Mouse (Mus musculus) adrenal gland, postnatal 25 days (tissue): ENCODE data around the gene Il2ra. TPM values are rescaled to one million over a fixed set of nuclear protein-coding genes. Genes with fewer than 3 reads are reported as not detected.

ENCODE experiments used
- DNase-seq: peaks from one replicate; pipeline ENCODE4 v3.0.0; 2021; ENCODE audit warnings: mixed read lengths
- total RNA-seq: library from RNA; stranded (reverse); gene quantifications from 2 replicates; pipeline ENCODE4 v1.2.3, GENCODE M21; 2021

Gene Il2ra
- total RNA-seq, 1 experiment from 2014 or later: 0.12 TPM

DNA sequence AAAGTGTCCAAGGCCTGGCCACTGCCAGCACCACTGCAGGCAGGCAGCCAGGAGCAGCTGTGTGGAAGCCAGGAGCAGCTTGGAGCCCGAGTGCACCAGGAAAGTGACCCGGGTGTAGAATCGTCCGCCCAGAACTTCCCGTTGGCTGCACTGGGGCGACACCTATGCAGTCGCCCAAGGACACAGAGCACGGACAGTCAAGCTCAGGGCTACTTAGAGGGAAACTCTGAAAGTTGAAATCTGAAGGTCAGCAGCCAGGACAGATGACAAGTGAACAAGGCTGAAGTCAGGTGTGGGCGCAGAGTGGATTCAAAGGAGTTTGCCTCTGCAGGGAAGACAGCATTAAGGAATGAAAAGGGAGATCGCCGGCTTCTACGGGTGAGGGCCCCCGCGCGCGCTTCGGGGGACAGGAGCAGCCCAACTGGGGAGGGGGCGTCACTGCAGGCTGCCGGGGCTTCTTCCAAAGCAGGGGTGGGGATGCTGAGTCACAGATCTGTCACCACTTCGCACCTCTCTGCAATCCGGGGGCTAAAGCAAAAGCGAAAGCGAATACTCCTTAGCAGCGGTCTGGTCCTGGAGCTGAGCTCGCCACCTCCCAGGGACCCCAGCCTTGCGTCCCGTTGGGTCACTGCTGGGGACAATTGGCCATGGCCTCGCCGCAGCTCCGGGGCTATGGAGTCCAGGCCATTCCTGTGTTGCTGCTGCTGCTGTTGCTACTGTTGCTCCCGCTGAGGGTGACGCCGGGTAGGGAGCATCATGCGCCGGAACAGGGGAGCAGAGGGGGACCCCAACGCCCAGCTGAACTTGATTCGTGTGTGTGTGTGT lies 62.8 kb downstream of the Il2ra start, which contains the start of gene Il15ra:
TSS of gene Il15ra (plus strand) at position 90 of the 825 bp plus-strand sequence.
- peak; percentile 79 for DNase-seq

DNA sequence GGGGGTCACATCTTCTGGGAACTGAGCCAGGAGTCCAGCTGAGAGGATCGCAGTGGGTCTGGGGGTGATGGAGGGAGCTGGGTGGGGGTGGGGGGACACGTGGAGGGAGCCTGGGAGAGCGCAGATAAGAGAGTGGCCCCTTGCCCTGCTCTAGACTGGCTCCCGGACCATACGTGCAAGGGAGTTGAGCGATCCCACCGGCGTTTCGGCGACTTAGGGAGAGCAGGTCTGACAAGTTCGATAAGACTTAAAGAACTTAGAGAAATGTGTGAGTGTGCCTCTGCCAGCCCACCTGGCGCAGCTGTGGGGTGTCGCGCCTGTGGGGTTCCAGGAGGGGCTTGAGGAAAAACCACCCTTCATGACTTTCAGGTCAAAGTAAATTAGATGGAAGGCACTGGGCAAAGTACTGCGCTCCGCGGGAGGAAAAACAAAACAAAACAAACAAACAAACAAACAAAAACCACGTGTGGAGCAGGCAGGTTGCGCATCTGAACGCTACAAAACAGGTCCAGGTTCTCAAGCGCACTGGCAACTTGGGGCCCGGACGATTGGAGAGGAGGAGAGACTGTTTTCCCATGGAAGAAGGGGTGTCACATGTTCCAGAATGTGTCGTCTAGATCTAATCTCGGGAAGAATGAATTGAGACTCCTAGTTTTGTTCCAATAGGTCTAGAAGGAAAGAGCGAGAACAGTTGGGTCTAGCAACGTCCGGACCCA lies 63.6 kb downstream of the Il2ra start:
- DNase-seq: peak; percentile 4

DNA sequence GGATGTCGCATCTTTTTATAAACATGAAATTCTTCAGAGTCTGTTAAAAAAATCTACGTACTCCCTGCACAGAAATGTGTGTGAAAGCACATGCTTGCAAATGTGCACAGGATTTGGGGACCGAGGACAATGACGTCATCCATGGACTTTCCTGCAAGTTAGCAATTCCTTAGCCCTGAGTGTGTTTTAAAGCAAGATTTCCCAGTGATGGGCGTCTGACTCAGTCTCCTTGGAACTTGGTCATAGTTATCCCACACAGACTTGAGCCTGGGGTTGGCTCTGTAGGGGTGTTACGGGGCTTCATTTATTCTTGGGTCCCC lies 64.1 kb downstream of the Il2ra start:
- peak; percentile 4 for DNase-seq

DNA sequence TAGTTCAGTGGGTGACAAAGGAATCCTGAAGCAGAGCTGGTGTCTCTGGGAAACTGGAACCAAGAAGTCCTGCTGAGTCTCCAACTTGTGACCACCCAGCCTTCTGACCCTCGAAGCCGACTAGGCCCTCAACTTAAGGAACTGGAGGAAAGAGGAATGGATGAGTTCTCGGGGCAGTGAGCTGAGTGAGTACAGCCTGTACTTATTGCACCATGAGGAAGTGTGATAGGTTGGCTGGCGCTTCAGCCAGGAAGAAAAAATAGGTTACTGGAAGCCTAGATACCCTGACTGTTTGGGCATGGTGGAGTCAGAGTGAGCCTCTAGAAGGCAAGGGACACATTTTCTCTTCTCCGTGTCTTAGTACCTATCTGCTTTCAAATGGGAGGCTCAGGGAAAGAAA lies 65.9 kb downstream of the Il2ra start:
- no peak for DNase-seq

GRCm38 (mm10) chr2:11710101-11710500 lies 67.5 kb downstream of the Il2ra start:
- DNase-seq: peak; percentile 39

DNA sequence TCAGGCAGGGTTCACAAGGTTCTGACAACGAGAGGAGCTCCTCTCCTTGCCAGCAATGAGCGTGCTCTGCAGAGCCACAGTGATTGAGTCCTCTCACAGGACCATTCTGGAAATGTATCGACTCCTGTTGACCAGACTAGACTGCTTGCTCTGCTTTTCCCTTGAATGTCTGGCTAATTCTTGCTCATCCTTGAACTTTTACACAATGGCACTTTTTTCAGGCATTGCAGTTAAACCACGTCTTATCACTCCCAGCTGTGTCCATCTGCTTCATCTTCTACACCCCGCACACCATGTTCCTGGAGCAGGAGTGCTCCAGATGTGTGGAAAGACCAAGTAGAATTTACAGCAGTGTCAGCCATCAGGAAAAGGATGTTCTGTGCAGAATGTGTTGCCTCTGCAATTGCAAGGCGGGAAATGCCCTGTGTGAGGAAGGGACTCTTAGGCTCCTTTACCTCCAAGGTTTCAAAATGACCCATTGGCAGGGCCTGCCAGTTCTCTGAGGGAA lies 69.9 kb downstream of the Il2ra start:
- no peak for DNase-seq

GRCm38 (mm10) chr2:11713021-11713420 lies 70.4 kb downstream of the Il2ra start:
- no peak for DNase-seq

DNA sequence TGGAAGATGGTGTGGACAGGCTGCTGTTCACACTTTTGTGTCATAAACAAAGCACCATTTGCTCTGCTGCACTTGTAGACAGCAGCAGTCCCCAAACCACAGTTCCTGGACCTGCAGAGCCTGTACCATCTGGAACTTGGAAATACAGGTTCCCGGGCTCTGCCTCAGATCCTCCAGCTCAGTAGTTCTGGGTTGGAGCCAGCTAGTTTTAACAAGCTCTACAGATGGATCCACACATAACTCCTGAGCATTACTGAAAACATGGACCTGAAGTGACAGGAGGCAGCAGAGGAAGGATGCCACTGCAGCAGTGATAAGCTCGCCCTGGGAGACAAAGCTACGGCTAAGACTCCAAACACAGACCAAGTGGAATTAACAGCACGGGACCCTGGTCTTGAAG lies 71.9 kb downstream of the Il2ra start:
- no peak for DNase-seq

DNA sequence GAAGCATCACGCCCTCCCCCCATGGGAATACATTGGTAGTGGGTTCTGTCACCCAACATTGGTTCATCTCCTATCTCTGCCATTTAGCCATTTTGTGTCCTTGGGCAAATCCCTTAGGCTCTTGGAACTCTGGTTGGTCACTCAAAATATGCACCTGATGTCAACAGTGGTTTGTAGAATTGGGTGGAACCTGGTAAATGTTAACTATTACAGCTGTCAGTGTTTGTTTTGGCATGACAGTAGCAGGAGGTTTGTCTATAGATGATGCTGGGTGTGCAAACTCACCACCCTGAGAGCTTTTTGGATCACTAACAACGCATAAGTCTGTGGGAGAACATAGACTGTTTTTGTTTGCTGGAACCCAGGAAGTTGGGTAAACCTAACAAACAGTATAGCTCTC lies 76.0 kb downstream of the Il2ra start:
- DNase-seq: no peak

- no peak for DNase-seq
Observed at GRCm38 (mm10) chr2:11722564-11722963, 80.0 kb downstream of the Il2ra start.

DNA sequence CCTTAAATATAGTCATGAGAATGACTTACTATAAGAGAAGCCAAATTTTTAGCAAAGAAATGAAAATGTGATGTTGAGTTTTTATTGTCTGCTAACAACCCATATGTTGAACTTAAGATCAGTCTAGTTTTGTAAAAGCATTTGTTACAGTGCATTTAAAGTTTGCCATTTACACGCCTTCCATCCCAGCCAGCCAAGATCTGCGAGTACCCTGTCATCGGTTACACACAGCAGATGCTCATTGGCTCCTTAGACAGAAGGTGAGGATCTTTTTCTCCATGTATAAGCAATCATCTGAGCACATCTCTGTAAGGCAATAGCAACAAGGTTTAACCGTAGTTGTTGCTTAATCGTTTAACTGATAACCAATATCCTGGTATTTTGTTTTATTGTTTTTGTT lies 85.0 kb downstream of the Il2ra start:
- DNase-seq: no peak

DNA sequence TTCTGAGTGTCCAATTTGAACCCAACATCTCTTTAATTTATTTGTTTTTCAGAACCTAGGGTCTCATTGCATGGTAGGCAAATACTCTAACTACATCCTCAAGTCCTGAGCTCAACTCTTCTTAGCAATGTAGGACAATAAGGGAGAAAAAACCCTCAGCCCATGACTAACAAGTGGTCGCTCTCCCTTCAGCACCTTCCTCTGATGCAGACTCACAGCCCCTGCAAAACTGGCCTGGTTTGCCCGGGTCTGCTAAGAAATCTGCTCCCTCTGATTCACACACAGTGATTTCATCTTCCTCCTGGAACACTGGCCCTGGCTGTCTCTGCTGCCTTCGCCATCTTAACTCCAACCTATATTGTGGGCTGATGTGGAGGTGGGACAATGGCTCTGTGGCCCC lies 86.5 kb downstream of the Il2ra start:
- no peak for DNase-seq

GRCm38 (mm10) chr2:11732978-11733377 lies 90.4 kb downstream of the Il2ra start:
- DNase-seq: no peak

DNA sequence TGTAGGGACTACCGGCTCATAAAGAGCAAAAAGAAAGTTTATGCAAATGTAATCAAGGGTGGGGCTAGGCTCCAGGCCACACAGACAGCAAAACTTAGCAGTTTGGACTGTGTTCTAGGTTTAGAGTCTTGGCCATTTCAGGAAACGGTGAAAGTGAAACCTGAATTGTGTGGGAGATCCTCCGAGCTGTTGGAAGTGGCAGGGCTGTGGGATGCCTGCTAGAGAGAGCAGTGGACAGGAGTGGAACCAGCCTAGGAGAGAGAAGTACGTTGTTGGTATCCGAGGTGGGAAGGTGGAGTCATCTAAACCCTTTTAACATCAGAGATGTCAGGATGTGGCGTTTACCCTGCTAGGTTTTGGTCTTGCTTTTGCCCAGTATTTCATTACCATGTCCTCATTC lies 93.2 kb downstream of the Il2ra start:
- DNase-seq: no peak

DNA sequence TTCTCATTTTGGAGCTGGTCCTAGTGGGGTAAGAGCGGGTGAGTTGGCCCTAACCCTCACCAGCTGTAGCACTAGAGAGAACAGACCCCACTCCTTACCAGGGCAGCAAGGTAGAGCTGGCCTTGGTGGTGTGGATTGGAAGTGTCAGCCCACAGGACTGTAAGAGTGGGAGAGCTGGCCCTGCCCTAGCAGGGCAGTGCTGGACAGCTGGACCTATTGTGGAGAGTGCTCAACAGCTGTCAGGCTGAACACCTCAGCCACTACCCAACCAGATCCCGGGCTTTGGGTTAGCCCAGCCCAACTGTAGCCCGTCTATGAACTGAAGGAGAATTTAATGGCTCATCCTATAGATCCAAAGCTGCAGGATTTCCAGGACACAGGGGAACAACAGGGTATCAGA lies 96.2 kb downstream of the Il2ra start:
- no peak for DNase-seq

GRCm38 (mm10) chr2:11739516-11740051 lies 97.0 kb downstream of the Il2ra start:
- DNase-seq: no peak

Other genes starting within 250 kb of the Il2ra start
- gene Pfkfb3, start 88.7 kb upstream of the Il2ra start, total RNA-seq: 93.7 and 145 TPM in 2 replicates
- 109 and 114 TPM in 2 replicates for gene Rbm17, start 38.7 kb upstream of the Il2ra start, total RNA-seq
- gene Gm17490, start 16.5 kb upstream of the Il2ra start, total RNA-seq: not detected in 2 replicates
- gene Il15ra, start 62.5 kb downstream of the Il2ra start, total RNA-seq: 16.3 and 27.1 TPM in 2 replicates
- gene Fbh1, start 134.8 kb downstream of the Il2ra start, total RNA-seq: 102 and 111 TPM in 2 replicates
- 46.3 and 55.7 TPM in 2 replicates for gene Ankrd16, start 135.1 kb downstream of the Il2ra start, total RNA-seq